Mouse (Mus musculus): Measurements from ENCODE around the gene Gpr37l1. TPM values are rescaled to one million over a fixed set of nuclear protein-coding genes. Genes with fewer than 3 reads are reported as not detected.

The Gpr37l1 gene
- total and polyA plus RNA-seq, 3 experiments, result 0.97 to 2.3 (median 0.98) TPM

- H3K9ac ChIP-seq (ENCODE audit: low read depth, low read length), result no peak overlapping the region
Measured at GRCm38 (mm10) chr1:135143940-135144339, 23.5 kb downstream of the Gpr37l1 start.

GRCm38 (mm10) chr1:135142452-135142851 lies 25.0 kb downstream of the Gpr37l1 start:
- H3K36me3 ChIP-seq (ENCODE audit: control insufficient read depth, insufficient read depth, low read length), result no peaks in the 10 kb centered on the region; the same call in 1 of the 2 replicates
- intact Hi-C loops (cut with DNase I), result no loop called here
- H3K79me2 ChIP-seq (replicated peaks; ENCODE audit: control insufficient read depth, insufficient read depth, low read length), result no peaks in the 10 kb centered on the region; the same call in 1 of the 2 replicates
- H3K27ac ChIP-seq, result no peak overlapping the region
- H3K4me3 ChIP-seq, result no peak overlapping the region
- 70% methylated on average over 2 of the region's 2 CpGs for WGBS
- H3K27me3 ChIP-seq (ENCODE audit: control insufficient read depth, insufficient read depth, low read length), result no peaks in the 10 kb centered on the region
- no peak for DNase-seq
- TF ChIP-seq POLR2A (IDR thresholded peaks at IDR 0.05; ENCODE audit: insufficient read depth, low read depth, low read length), result no peak
- no peak for TF ChIP-seq EP300 (IDR thresholded peaks at IDR 0.05; ENCODE audit: insufficient read depth, low read depth, low read length)
- TF ChIP-seq CTCF (IDR thresholded peaks at IDR 0.05), result no peak
- no peak overlapping the region for H3K9ac ChIP-seq (ENCODE audit: low read depth, low read length)
- H3K4me1 ChIP-seq (ENCODE audit: control insufficient read depth, insufficient read depth, low read length), result peaks cover 1% of the 10 kb centered on the region; the same call in 1 of the 2 replicates

More at GRCm38 (mm10) chr1:135143940-135144339, 23.5 kb downstream of the Gpr37l1 start:
- intact Hi-C loops (cut with DNase I), result no loop called here
- Histone ChIP-seq H3K79me2 (replicated peaks; ENCODE audit: control insufficient read depth, insufficient read depth, low read length) (no peaks in the 10 kb centered on the region; the same call in 1 of the 2 replicates), H3K4me3 (no peak overlapping the region), H3K27ac (no peak overlapping the region), H3K4me1 (ENCODE audit: control insufficient read depth, insufficient read depth, low read length) (peaks cover 3% of the 10 kb centered on the region; the same call in 1 of the 2 replicates), H3K36me3 (ENCODE audit: control insufficient read depth, insufficient read depth, low read length) (no peaks in the 10 kb centered on the region; the same call in 1 of the 2 replicates), H3K27me3 (ENCODE audit: control insufficient read depth, insufficient read depth, low read length) (no peaks in the 10 kb centered on the region)
- no peak for DNase-seq
- WGBS, result 90% methylated on average over 2 of the region's 2 CpGs
- TF ChIP-seq EP300 (IDR thresholded peaks at IDR 0.05; ENCODE audit: insufficient read depth, low read depth, low read length), result no peak
- TF ChIP-seq POLR2A (IDR thresholded peaks at IDR 0.05; ENCODE audit: insufficient read depth, low read depth, low read length), result no peak
- no peak for TF ChIP-seq CTCF (IDR thresholded peaks at IDR 0.05)

GRCm38 (mm10) chr1:135139906-135140305 lies 27.6 kb downstream of the Gpr37l1 start:
- Histone ChIP-seq H3K27ac (no peak overlapping the region), H3K79me2 (replicated peaks; ENCODE audit: control insufficient read depth, insufficient read depth, low read length) (no peaks in the 10 kb centered on the region), H3K9ac (ENCODE audit: low read depth, low read length) (no peak overlapping the region), H3K36me3 (ENCODE audit: control insufficient read depth, insufficient read depth, low read length) (no peaks in the 10 kb centered on the region), H3K4me1 (ENCODE audit: control insufficient read depth, insufficient read depth, low read length) (no peaks in the 10 kb centered on the region), H3K4me3 (no peak overlapping the region), H3K27me3 (ENCODE audit: control insufficient read depth, insufficient read depth, low read length) (no peaks in the 10 kb centered on the region)
- no peak for DNase-seq
- WGBS, result 77% methylated on average over 2 of the region's 2 CpGs
- intact Hi-C loops (cut with DNase I), result no loop called here
- TF ChIP-seq POLR2A (IDR thresholded peaks at IDR 0.05; ENCODE audit: insufficient read depth, low read depth, low read length), result no peak
- TF ChIP-seq CTCF (IDR thresholded peaks at IDR 0.05), result no peak
- TF ChIP-seq EP300 (IDR thresholded peaks at IDR 0.05; ENCODE audit: insufficient read depth, low read depth, low read length), result no peak

GRCm38 (mm10) chr1:135136500-135136899 lies 31.0 kb downstream of the Gpr37l1 start:
- no peaks in the 10 kb centered on the region for H3K4me1 ChIP-seq (ENCODE audit: control insufficient read depth, insufficient read depth, low read length)
- WGBS, result 3% methylated on average over 1 of the region's 1 CpGs
- H3K27ac ChIP-seq, result no peak overlapping the region
- no peak overlapping the region for H3K4me3 ChIP-seq
- TF ChIP-seq EP300 (IDR thresholded peaks at IDR 0.05; ENCODE audit: insufficient read depth, low read depth, low read length) (0 out of 2 replicates have a peak, but pooled peaks have one; percentile 40), POLR2A (IDR thresholded peaks at IDR 0.05; ENCODE audit: insufficient read depth, low read depth, low read length) (no peak), CTCF (IDR thresholded peaks at IDR 0.05) (peak; percentile 94)
- DNase-seq, result peak; percentile 53 to 74
- H3K27me3 ChIP-seq (ENCODE audit: control insufficient read depth, insufficient read depth, low read length), result no peaks in the 10 kb centered on the region
- no peaks in the 10 kb centered on the region for H3K36me3 ChIP-seq (ENCODE audit: control insufficient read depth, insufficient read depth, low read length)
- no peaks in the 10 kb centered on the region for H3K79me2 ChIP-seq (replicated peaks; ENCODE audit: control insufficient read depth, insufficient read depth, low read length)
- intact Hi-C loops (cut with DNase I), result loop anchor here (2.0 kb wide), 1 partner anchor 26 kb away; no protein-coding TSS in a partner anchor
- H3K9ac ChIP-seq (ENCODE audit: low read depth, low read length), result no peak overlapping the region

GRCm38 (mm10) chr1:135135111-135135787 lies 32.2 kb downstream of the Gpr37l1 start:
- H3K27ac ChIP-seq, result no peak overlapping the region
- no peaks in the 10 kb centered on the region for H3K36me3 ChIP-seq (ENCODE audit: control insufficient read depth, insufficient read depth, low read length)
- H3K79me2 ChIP-seq (replicated peaks; ENCODE audit: control insufficient read depth, insufficient read depth, low read length), result no peaks in the 10 kb centered on the region
- H3K4me1 ChIP-seq (ENCODE audit: control insufficient read depth, insufficient read depth, low read length), result no peaks in the 10 kb centered on the region
- DNase-seq, result no peak
- no peak overlapping the region for H3K9ac ChIP-seq (ENCODE audit: low read depth, low read length)
- intact Hi-C loops (cut with DNase I), result no loop called here
- H3K27me3 ChIP-seq (ENCODE audit: control insufficient read depth, insufficient read depth, low read length), result no peaks in the 10 kb centered on the region
- no peak overlapping the region for H3K4me3 ChIP-seq
- TF ChIP-seq POLR2A (IDR thresholded peaks at IDR 0.05; ENCODE audit: insufficient read depth, low read depth, low read length) (no peak), EP300 (IDR thresholded peaks at IDR 0.05; ENCODE audit: insufficient read depth, low read depth, low read length) (no peak), CTCF (IDR thresholded peaks at IDR 0.05) (no peak)
- 79% methylated on average over 8 of the region's 8 CpGs for WGBS

Measured in heart, adult 2 months (tissue).